Mouse (Mus musculus) liver, adult 2 months (tissue): ENCODE results near the gene Nfix. TPM values are rescaled to one million over a fixed set of nuclear protein-coding genes. Genes with fewer than 3 reads are reported as not detected.
"Not testable (repeated sequence)": the region's sequence is repeated elsewhere in the genome, so short reads cannot be mapped to it uniquely, and the experiment has no call there.

Experiments
- DNase-seq: peaks from one replicate; pipeline ENCODE4 v3.0.0-alpha.2; 2011; ENCODE audit warnings: low read depth, low spot score; ENCODE audit errors: extremely low read depth
- H3K27ac ChIP-seq: fragments of 200-500 bp; replicated peaks from 2 replicates; pipeline ENCODE4 v1.5.1; 2012; ENCODE audit warnings: low read depth, mild to moderate bottlenecking, control low read depth, inconsistent platforms, low read length; ENCODE audit not compliant: insufficient read depth
- H3K27me3 ChIP-seq: fragments of 200-500 bp; 2 replicates; pipeline ENCODE4 v1.6.1; 2012; ENCODE audit warnings: mild to moderate bottlenecking, moderate library complexity, low read length, inconsistent platforms; ENCODE audit not compliant: control insufficient read depth, insufficient read depth
- H3K36me3 ChIP-seq: fragments of 200-500 bp; 2 replicates; pipeline ENCODE4 v1.6.1; 2012; ENCODE audit warnings: low read length, inconsistent platforms; ENCODE audit not compliant: control insufficient read depth, insufficient read depth
- H3K4me1 ChIP-seq: fragments of 200-500 bp; 2 replicates; pipeline ENCODE4 v1.6.1; 2011; ENCODE audit warnings: low read length; ENCODE audit not compliant: control insufficient read depth, insufficient read depth
- H3K4me3 ChIP-seq: fragments of 200-500 bp; 2 replicates; pipeline ENCODE4 v1.5.1; 2011; ENCODE audit warnings: low read depth, mild to moderate bottlenecking, control low read depth, low read length, moderate library complexity; ENCODE audit not compliant: insufficient read depth
- H3K79me2 ChIP-seq: fragments of 200-500 bp; 2 replicates; pipeline ENCODE4 v1.6.1; 2012; ENCODE audit warnings: inconsistent platforms, mild to moderate bottlenecking, low read length, moderate library complexity; ENCODE audit not compliant: control insufficient read depth, insufficient read depth
- H3K9ac ChIP-seq: fragments of 200-500 bp; 2 replicates; pipeline ENCODE4 v1.6.1; 2012; ENCODE audit warnings: low read depth, mild to moderate bottlenecking, control low read depth, inconsistent platforms, low read length
- CTCF ChIP-seq: fragments of 200-500 bp; IDR thresholded peaks from 2 replicates; pipeline ENCODE4 v1.5.1; 2011; ENCODE audit warnings: low read depth, low read length, control low read depth
- POLR2A ChIP-seq: fragments of 200-500 bp; IDR thresholded peaks from 2 replicates; pipeline ENCODE4 v1.6.1; 2011; ENCODE audit warnings: low read length, control low read depth; ENCODE audit not compliant: insufficient read depth; ENCODE audit errors: extremely low read depth
- WGBS: fragments of 180-500 bp; shearing (Covaris S2); methylation state at CpG from one replicate; pipeline ENCODE4 v1.1.7; 2018; 5-methylcytosine and 5-hydroxymethylcytosine counted together
- polyA plus RNA-seq: library from polyadenylated mRNA; depleted of rRNA; stranded (reverse); fragments of >200 nt; gene quantifications from 2 replicates; pipeline ENCODE4 v1.2.3, GENCODE M21; 2012
- total RNA-seq: library from RNA; depleted of rRNA; stranded (reverse); fragments of >200 nt; gene quantifications from 2 replicates; pipeline ENCODE4 v1.2.3, GENCODE M21; 2014

Gene Nfix
- total and polyA plus RNA-seq, 2 experiments = 20.7 to 32.9 TPM

DNA sequence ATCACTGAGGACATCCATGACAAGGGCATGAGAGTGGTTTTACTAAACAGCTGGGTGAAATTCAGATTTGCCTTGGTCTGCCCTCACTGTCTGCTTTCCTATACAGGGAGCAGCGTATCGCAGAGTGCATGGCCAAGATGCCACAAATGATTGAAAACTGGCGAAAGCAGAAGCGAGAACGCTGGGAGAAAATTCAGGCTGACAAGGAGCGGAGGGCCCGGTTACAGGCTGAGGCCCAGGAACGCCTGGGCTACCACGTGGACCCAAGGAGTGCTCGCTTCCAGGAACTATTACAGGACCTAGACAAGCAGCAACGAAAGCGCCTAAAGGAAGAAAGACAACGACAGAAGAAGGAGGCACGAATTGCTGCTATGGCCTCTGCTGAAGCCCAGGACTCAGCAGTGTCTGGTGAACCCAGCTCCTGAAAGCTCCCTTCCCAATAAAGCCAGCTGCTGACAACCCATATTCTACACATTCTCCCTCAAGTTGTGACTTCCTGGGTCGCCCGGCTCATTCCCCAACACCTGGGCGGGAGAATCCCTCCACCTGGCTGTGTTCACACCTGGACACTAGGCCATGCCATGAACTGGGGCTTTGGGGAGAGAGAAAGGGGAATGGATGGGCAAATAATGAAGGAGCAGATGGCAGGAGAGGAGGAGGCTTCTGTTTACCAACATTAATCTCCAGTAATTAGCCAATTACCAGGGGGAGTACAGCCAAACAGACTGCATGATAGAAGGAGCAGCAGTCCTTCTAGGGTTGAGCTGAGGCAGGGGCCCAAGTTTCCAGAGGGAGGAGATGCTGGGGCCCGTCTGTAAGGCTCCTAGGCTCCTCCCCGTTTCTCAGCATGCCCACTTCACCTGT is 34.1 kb upstream of the Nfix start:
- Histone ChIP-seq H3K9ac (no peak overlapping the region), H3K4me3 (no peak overlapping the region), H3K79me2 (peaks cover 3% of the 10 kb centered on the region; the same call in 1 of the 2 replicates), H3K27ac (no peak overlapping the region), H3K27me3 (no peaks in the 10 kb centered on the region), H3K36me3 (peaks cover 19% of the 10 kb centered on the region; the same call in 1 of the 2 replicates), H3K4me1 (peaks cover 6% of the 10 kb centered on the region; the same call in 1 of the 2 replicates)
- DNase-seq = no peak
- WGBS = 86% methylated on average over 19 of the region's 19 CpGs
- TF ChIP-seq POLR2A = no peak
- no peak for TF ChIP-seq CTCF

DNA sequence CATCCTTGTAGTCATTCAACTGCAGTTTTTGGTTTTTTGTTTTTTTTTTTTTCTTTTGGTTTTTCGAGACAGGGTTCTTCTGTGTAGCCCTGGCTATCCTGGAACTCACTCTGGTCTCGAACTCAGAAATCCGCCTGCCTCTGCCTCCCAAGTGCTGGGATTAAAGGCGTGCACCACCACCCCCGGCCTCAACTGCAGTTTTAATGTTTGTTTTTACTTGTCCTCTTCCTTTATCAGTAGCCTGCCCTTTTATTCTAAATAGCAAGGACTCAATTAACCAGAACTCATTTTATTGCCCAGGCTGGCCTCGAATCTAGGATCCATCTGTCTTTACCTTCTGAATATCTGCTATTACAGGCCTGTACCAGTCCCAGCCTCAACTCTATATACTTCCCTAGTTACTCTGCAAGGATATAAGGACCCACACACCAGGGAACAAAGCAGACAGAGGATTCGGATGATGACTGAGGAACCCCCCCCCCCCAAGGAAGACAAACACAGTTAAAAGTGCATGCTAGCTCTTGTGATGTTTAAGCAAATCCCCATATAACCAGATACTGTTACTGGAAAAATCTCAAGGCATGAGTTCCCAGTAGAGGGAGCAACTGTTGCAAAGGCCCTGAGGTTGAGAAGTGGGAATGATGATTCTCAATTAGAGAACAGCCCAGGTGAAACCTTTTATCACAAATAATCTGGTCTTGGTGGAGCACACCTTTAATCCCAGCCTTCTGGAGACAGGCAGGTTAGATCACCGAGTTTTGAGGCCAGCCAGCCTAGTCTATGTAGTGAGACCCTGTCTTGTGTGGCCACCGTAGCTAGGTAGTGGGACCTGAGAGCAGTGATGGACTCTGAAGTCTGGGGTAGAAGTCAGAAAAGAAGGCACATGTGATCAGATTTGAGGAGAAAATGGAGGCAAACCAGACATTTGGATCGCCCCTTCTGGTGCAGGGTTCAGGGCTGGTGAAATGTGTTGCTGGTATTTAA is 32.9 kb upstream of the Nfix start:
- peaks cover 5% of the 10 kb centered on the region; the same call in 1 of the 2 replicates for H3K79me2 ChIP-seq
- no peaks in the 10 kb centered on the region for H3K27me3 ChIP-seq
- H3K27ac ChIP-seq = no peak overlapping the region
- TF ChIP-seq CTCF = no peak
- TF ChIP-seq POLR2A = no peak
- 38% methylated on average over 10 of the region's 10 CpGs for WGBS
- H3K4me1 ChIP-seq = peaks cover 6% of the 10 kb centered on the region; the same call in 1 of the 2 replicates
- peaks cover 18% of the 10 kb centered on the region; the same call in 1 of the 2 replicates for H3K36me3 ChIP-seq
- peak overlapping the region; percentile 98 for H3K9ac ChIP-seq
- DNase-seq = no peak
- H3K4me3 ChIP-seq = peak overlapping the region; percentile 68

DNA sequence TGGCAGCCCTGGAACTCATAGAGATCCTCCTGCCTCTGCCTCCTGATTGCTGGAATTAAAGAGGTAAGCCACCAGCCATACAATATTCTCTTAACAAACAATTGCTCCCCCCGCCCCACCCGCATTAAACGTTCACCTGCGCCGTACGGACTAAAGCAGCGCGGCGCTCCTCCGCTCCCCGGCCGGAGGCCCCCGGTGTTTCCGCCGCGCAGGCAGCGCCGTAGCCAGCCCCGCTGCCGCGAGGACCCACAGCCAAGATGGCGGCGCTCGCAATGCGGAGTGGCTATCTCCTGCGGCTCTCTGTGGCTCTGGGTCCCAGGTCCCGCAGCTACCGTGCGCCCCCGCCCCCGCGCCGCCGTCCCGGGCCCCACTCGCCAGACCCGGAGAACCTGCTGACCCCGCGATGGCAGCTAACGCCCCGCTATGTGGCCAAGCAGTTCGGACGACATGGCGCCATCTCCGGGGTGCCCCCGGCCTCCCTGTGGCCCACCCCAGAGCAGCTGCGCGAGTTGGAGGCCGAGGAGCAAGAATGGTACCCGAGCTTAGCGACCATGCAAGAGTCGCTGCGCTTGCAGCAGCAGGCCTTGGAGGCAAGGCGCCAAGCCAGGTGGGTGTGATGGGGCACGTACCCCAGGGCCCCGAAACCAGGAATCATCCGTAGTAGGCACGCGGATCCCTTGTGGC is 32.0 kb upstream of the Nfix start:
- DNase-seq = no peak
- Histone ChIP-seq H3K36me3 (peaks cover 16% of the 10 kb centered on the region; the same call in 1 of the 2 replicates), H3K79me2 (peaks cover 8% of the 10 kb centered on the region; the same call in 1 of the 2 replicates), H3K27ac (peak overlapping the region; percentile 86), H3K27me3 (no peaks in the 10 kb centered on the region), H3K4me3 (peak overlapping the region; percentile 68), H3K9ac (peak overlapping the region; percentile 98), H3K4me1 (peaks cover 6% of the 10 kb centered on the region; the same call in 1 of the 2 replicates)
- under 1% methylated on average over 57 of the region's 59 CpGs for WGBS
- TF ChIP-seq CTCF (no peak), POLR2A (peak; percentile 75; the same call in 1 of the 2 replicates)

DNA sequence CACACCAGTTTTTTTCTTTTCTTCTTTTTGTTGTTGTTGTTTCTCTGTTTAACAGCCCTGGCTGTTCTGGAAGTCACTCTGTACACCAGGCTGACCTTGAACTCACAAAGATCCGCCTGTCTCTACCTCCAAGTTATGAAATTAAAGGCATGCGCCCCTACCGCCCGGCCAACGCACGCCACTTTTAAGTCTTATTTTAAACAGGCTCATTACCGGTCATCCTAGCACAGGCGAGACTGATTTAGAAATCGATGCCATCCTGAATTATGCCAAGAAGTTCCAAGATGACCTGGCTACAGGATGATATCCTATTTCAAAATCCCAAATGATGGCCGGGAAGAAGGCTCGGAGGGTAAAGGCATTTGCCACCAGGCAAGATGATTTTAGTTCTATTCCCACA is 31.3 kb upstream of the Nfix start, which contains the start of gene Gadd45gip1:
TSS of gene Gadd45gip1 (plus strand) at position 33 of the 400 bp plus-strand sequence.
- Histone ChIP-seq H3K36me3 (peaks cover 13% of the 10 kb centered on the region; the same call in 1 of the 2 replicates), H3K4me1 (peaks cover 6% of the 10 kb centered on the region; the same call in 1 of the 2 replicates)
- 8% methylated on average over 11 of the region's 11 CpGs for WGBS

DNA sequence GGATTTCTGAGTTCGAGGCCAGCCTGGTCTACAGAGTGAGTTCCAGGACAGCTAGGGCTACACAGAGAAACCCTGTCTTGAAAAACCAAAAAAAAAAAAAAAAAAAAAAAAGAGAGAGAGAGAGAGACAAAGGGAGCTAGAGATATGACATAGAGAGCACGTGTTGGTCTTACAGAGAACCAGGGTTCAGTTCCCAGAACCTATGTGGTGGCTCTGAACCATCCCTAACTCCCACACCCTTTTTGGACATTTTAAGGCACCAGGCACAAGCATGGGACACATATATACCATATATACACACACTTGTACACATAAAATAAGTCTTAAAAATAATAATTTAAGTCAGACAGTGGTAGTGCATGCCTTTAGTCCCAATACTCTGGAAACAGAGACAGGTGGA is 26.4 kb upstream of the Nfix start:
- H3K9ac ChIP-seq, H3K27ac ChIP-seq, H3K36me3 ChIP-seq, H3K79me2 ChIP-seq, H3K4me1 ChIP-seq, H3K4me3 ChIP-seq, DNase-seq, H3K27me3 ChIP-seq: not testable (repeated sequence)
- WGBS = 92% methylated on average over 2 of the region's 2 CpGs

More for the DNA sequence above, 31.3 kb upstream of the Nfix start, which contains the start of gene Gadd45gip1:
- peak within 1 kb of the TSS; percentile 98 for H3K9ac ChIP-seq
- TF ChIP-seq CTCF (peak; percentile 64), POLR2A (no peak)
- no peaks in the 10 kb centered on the region for H3K27me3 ChIP-seq
- peak within 1 kb of the TSS; percentile 68 for H3K4me3 ChIP-seq
- H3K27ac ChIP-seq = peak within 1 kb of the TSS; percentile 86
- H3K79me2 ChIP-seq = peaks cover 8% of the 10 kb centered on the region; the same call in 1 of the 2 replicates
- DNase-seq = peak; percentile 92
